Mouse (Mus musculus): ENCODE results near the gene Taok3. TPM values are rescaled to one million over a fixed set of nuclear protein-coding genes. Genes with fewer than 3 reads are reported as not detected.

Gene Taok3
- total RNA-seq, 1 experiment from 2014 or later: 90.0 TPM

GRCm38 (mm10) chr5:117115836-117116366, 4.0 kb upstream of the Taok3 start, which contains the start of gene Suds3:
Gene Suds3 (minus strand): TSS chr5:117116113.
- ATAC-seq (replicated peaks; ENCODE audit: insufficient number of reproducible peaks, low FRiP score, low TSS enrichment, poor library complexity, severe bottlenecking): peak; percentile 71

DNA sequence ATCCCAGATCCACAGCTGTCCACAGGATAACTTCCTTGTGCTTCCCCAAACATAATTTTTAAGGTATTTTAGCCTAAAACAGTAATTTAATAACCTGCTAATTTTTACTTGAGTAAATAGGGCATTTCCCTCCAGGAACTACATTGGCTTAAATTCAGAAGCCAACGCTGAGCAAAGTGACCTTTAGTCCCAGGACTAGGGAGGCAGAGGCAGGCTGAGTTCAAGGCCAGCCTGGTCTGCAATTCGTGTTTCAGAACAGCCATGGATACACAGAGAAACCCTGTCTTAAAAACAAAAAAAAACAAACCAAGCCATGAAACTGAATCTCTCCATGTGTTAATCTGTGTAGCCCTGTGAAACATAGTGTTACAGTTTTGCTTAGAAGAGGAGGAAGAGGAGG, 3.3 kb upstream of the Taok3 start:
- ATAC-seq (replicated peaks; ENCODE audit: insufficient number of reproducible peaks, low FRiP score, low TSS enrichment, poor library complexity, severe bottlenecking): no peak

DNA sequence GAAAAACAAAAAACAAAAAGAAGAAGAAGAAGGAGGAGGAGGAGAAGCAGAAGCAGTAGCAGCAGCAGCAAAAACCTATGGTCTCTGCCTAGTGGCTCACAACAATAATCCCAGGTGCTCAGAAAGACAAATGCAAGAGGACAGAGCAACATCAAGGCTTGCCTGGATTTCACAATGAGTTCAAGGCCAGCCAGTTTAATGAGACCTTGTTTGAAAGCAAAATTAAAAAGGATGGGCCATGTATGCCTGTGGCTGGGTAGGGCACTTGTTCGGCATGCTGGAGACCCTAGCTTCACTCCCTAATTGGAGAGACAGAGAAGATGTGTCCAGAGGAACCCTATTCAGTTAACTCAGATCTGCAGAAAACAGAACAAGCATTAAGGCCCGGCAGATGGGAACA, 2.7 kb upstream of the Taok3 start:
- no peak for ATAC-seq (replicated peaks; ENCODE audit: insufficient number of reproducible peaks, low FRiP score, low TSS enrichment, poor library complexity, severe bottlenecking)

DNA sequence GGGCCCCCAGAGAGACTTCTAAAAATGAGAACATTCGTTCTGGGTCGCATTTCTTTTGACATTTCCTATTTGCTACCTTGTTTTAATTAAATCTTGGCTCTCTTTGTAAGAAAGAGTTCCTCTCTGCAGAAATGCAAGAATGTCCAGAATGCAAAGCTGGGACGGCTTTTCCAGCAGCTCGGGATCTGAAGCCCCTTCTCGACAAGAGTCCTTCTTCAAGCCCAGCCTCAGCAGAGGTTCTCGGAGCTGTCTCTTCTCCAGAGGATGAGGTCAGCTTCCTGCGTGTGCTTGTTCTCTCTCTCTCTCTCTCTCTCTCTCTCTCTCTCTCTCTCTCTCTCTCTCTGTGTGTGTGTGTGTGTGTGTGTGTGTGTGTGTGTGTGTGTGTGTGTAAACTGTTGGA, 2.2 kb upstream of the Taok3 start:
- no peak for ATAC-seq (replicated peaks; ENCODE audit: insufficient number of reproducible peaks, low FRiP score, low TSS enrichment, poor library complexity, severe bottlenecking)

- ATAC-seq (replicated peaks; ENCODE audit: insufficient number of reproducible peaks, low FRiP score, low TSS enrichment, poor library complexity, severe bottlenecking): no peak
Measured at GRCm38 (mm10) chr5:117118220-117118619, 1.7 kb upstream of the Taok3 start.

DNA sequence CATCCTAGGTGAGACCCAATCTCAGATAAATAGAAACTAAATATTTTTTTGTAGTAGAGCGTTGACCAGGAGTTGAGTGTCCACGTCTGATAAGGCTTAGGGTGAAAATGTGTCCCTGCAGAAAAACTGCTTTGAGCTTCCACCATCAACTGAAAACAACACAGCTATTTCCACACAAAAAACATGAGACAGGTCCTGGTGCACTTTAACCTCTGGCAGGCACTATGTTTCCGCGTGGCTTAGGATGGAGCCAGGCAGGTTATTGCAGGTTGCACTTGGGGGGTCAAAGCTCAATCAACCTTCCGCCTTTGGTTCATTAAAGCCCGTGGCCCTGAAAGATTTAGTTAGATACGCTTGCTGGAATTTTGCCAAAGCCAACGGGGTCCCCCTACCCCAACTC, 1.1 kb upstream of the Taok3 start:
- ATAC-seq (replicated peaks; ENCODE audit: insufficient number of reproducible peaks, low FRiP score, low TSS enrichment, poor library complexity, severe bottlenecking): no peak

DNA sequence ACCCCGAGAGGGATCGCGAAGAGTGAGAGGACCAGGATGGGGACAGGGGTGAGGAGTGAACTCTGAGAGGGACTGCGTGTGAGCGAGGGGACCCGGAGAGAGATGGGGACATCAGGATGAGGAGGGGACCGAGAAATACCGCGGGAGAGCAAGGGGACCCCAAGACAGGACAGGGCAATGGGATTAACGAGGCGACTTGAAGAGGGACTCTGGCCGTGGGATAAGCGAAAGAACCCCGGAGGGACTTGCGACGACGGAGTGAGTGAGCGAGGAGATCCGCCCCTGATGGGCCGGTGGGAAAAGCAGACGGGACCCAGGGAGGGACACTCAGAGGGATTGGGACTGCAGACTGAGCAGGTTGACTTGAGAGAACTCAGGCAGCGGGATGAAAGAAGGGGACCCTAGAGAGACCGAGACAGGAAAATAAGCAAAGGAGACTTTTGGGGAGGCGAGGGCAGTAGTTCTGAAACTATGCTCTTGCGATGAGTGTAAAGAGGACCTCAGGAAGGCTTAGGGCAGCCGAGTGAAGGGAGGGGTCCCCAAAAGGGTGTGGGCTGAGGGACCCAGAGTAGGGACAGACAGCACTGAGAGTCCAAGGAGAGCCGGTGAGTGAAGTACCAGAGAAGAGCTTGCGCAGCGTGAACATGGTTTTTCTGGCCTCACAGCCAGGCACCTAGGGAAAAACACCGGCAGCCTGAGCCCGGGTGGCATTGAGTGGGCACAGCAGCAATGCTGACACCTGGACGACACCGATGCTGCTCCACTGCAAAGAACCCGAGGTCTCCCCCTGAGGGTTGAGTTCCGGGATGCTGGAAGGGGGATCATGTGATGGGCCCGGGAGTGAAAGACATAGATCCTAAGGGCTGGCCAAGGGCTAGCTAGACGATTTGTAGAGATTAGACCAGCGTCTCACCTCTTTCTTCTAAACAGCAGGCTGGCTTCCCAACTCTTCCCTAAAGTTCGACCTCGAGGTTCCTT, 849 bp downstream of the Taok3 start:
- no peak; the same call in 1 of the 2 replicates for ATAC-seq (replicated peaks; ENCODE audit: insufficient number of reproducible peaks, low FRiP score, low TSS enrichment, poor library complexity, severe bottlenecking)

DNA sequence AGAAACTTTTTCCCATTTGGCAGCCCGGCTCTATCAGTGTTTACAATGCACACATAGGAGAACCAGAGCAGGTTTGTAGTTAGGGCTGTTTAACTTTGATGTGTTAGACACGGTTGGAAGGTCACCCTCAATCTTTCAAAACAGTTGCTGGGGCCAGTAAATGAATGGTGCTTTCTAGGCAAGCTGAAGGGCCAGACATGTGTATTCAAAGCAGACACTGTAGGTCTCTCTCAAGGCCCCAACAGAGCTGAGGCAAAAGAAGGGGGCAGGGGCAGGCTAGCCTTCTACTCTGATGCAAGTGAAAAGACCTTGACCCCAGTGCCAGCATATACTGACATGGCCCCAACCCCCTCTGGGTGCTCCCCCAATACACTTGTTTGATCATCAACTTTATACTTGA, 1.7 kb downstream of the Taok3 start:
- no peak for ATAC-seq (replicated peaks; ENCODE audit: insufficient number of reproducible peaks, low FRiP score, low TSS enrichment, poor library complexity, severe bottlenecking)

GRCm38 (mm10) chr5:117123102-117123501, 3.2 kb downstream of the Taok3 start:
- no peak for ATAC-seq (replicated peaks; ENCODE audit: insufficient number of reproducible peaks, low FRiP score, low TSS enrichment, poor library complexity, severe bottlenecking)

DNA sequence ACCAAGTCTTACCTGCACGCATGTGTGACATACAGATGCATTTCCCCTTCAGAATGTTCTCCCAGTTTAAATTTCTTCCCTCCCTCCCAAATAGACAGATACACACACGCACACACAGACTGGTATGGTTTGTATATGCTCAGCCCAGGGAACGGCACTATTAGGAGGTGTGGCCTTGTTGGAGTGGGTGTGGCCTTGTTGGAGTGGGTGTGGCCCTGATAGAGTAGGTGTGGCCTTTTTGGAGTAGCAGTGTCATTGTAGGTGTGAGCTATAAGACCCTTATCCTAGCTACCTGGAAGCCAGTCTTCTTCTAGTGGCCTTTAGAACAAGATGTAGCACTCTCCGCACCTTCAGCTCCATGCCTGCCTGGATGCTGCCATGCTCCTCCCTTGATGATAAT, 3.9 kb downstream of the Taok3 start:
- no peak for ATAC-seq (replicated peaks; ENCODE audit: insufficient number of reproducible peaks, low FRiP score, low TSS enrichment, poor library complexity, severe bottlenecking)

DNA sequence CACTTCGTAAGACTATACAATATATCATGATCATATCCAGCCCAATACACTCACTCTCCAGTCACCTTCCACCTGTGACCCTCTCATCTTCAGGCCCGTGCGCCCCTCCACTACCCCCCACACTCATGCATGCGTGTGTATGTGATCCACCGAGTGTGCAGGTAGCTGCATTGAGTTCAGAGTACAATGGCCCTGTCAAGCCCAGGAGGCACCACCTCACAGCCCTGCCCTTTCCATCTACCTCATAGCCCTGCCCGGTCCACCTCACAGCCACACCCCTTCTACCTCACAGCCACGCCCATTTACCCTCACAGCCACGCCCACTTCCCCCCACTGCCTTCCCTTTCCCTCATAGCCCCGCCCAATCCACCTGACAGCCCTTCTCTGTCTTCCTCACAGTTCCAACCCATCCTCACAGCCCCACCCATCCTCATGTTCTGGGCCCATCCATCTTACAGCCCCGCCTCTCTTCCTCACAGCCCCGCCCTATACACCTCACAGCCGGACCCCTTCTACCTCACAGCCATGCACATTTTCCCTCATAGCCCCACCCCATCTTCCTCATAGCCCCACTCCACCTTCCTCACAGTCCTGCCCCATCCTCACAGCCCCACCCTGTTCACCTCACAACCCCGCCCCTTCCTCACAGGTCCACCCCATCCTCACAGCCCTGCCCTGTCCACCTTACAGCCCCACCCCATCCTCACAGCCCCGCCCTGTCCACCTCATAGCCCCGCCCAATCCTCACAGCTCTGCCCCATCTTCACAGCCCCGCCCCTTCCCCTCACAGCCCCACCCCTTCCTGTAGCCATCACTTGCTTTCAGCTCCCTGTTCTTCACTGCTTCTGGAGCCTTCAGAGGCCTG, 5.8 kb downstream of the Taok3 start:
- no peak for ATAC-seq (replicated peaks; ENCODE audit: insufficient number of reproducible peaks, low FRiP score, low TSS enrichment, poor library complexity, severe bottlenecking)

GRCm38 (mm10) chr5:117127051-117127450, 7.1 kb downstream of the Taok3 start:
- no peak for ATAC-seq (replicated peaks; ENCODE audit: insufficient number of reproducible peaks, low FRiP score, low TSS enrichment, poor library complexity, severe bottlenecking)

- ATAC-seq (replicated peaks; ENCODE audit: insufficient number of reproducible peaks, low FRiP score, low TSS enrichment, poor library complexity, severe bottlenecking): no peak
Measured at GRCm38 (mm10) chr5:117130726-117131125, 10.8 kb downstream of the Taok3 start.

GRCm38 (mm10) chr5:117133446-117134065, 13.6 kb downstream of the Taok3 start:
- peak; percentile 88 for ATAC-seq (replicated peaks; ENCODE audit: insufficient number of reproducible peaks, low FRiP score, low TSS enrichment, poor library complexity, severe bottlenecking)

DNA sequence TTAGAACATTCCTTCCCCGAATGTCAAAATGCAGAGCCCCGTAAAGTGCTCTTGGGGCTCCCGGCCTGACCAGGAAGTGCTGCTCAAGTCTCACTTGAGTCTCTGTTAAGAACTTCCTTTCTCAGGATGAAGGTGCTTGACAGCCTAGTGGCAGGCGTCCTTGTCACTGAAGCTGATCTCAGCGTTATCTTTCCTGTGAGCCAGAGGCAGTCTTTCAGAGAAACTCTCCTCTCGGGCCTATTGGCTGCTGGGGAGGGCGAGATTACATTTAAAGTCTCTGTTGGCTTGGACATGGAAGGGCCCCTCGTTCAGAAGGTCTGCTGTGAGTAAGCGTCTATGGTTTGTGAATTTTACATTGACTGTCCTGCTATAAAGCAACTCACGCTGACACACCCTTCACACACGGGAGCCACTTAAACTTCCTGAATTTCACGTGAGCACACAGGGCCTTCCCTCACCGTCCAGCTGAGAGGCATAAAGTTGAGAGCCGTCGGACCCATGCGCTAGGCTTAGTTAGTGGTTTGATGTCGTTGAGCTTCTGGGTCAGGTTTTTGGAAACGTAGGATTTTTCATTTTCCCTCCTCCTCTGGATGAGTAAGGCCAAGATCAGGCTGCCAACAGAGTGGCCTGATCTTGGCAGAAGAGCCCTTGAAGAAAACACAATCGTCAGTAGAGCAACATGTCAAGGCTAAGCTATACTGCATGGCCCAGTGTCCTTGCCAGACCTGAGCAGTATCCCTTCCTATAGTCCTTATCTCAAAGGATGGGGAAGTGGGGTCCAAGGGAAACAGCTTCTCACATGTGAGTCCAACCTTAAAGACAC, 14.3 kb downstream of the Taok3 start:
- peak; percentile 28; the same call in 1 of the 2 replicates for ATAC-seq (replicated peaks; ENCODE audit: insufficient number of reproducible peaks, low FRiP score, low TSS enrichment, poor library complexity, severe bottlenecking)

- ATAC-seq (replicated peaks; ENCODE audit: insufficient number of reproducible peaks, low FRiP score, low TSS enrichment, poor library complexity, severe bottlenecking): no peak
Measured at GRCm38 (mm10) chr5:117134889-117135456, 15.0 kb downstream of the Taok3 start.

DNA sequence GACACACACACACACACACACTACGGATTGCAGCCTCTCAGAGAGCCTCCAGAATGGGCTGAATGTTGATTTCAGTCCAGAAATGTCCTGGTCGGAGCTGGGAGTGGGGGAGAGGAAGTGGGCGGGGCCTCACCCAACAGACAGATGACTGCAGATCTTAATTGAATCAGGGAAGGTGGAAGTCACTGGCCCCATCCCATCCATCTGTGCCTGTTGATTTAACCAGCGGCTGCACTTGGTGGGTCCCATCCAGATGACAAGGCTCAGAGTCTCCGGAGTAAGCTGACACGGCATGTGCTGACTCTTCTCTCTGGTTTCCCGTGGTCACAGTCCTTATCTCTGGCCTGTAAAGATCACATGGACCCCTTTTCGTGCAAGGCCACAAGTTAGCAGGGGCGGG, 15.9 kb downstream of the Taok3 start:
- no peak for ATAC-seq (replicated peaks; ENCODE audit: insufficient number of reproducible peaks, low FRiP score, low TSS enrichment, poor library complexity, severe bottlenecking)

DNA sequence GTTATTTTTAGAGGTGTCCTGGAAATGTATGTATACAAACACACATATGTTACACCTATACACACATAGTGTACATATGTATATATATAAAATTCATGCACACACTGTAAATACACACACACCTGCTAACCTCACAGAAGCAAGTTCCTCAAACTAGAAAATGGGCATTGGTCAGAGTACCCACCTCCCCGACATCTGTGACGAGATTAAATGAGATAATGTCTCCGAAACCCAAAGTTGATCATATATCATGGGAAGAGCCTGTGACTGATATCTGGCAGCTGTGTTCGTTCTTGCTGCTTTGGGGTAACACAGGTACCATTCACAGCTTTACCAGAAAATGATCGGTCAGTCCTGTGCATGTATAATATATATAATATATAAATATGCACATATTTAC, 16.6 kb downstream of the Taok3 start:
- ATAC-seq (replicated peaks; ENCODE audit: insufficient number of reproducible peaks, low FRiP score, low TSS enrichment, poor library complexity, severe bottlenecking): no peak

Measured in monocyte, adult 5-6 weeks (primary cell).